Mouse (Mus musculus): ENCODE measurements at regions not wholly inside any gene's neighbourhood (a gene's known extent, or its start where the extent isn't known, plus 50 kb on each side); places are given as distances from the start of the nearest gene placed in this dataset.

- TF ChIP-seq CTCF (IDR thresholded peaks at IDR 0.05) = no peak
- no peak for TF ChIP-seq POLR2A (IDR thresholded peaks at IDR 0.05; ENCODE audit: insufficient read depth, low read depth, low read length)
- TF ChIP-seq EP300 (IDR thresholded peaks at IDR 0.05; ENCODE audit: insufficient read depth, low read depth, low read length) = no peak
Observed at GRCm38 (mm10) chr12:73465975-73466374, 80.2 kb downstream of the Tmem30b start.
